Mouse (Mus musculus): Measurements from ENCODE around the gene Eif3c. TPM values are rescaled to one million over a fixed set of nuclear protein-coding genes. Genes with fewer than 3 reads are reported as not detected.

Eif3c gene
- polyA plus RNA-seq, 1 experiment from 2014 or later: 194 TPM

- H3K9ac ChIP-seq (ENCODE audit: low read depth, low read length): no peak overlapping the region
- no peak overlapping the region for H3K4me2 ChIP-seq (ENCODE audit: low read depth, low read length)
- no peak overlapping the region for H3K4me3 ChIP-seq (ENCODE audit: low read length)
- peaks cover 9% of the 10 kb centered on the region for H3K4me1 ChIP-seq (ENCODE audit: control insufficient read depth, insufficient read depth, low read length)
- H3K36me3 ChIP-seq (ENCODE audit: control insufficient read depth, insufficient read depth, low read length): peaks cover 11% of the 10 kb centered on the region
- H3K27ac ChIP-seq (ENCODE audit: low read length): no peak overlapping the region
- 88% methylated on average over 2 of the region's 2 CpGs for WGBS
- no peak for ATAC-seq
- H3K27me3 ChIP-seq (replicated peaks; ENCODE audit: control insufficient read depth, insufficient read depth, low read length): no peaks in the 10 kb centered on the region
- H3K9me3 ChIP-seq (ENCODE audit: control insufficient read depth, low read length): no peaks in the 10 kb centered on the region
These were observed 61.3 kb downstream of the Eif3c start for GRCm38 (mm10) chr7:126504913-126505312.

- H3K4me2 ChIP-seq (ENCODE audit: low read depth, low read length): peak within 1 kb of the TSS; percentile 55
- H3K9me3 ChIP-seq (ENCODE audit: control insufficient read depth, low read length): no peaks in the 10 kb centered on the region
- peaks cover 9% of the 10 kb centered on the region for H3K4me1 ChIP-seq (ENCODE audit: control insufficient read depth, insufficient read depth, low read length)
- H3K27ac ChIP-seq (ENCODE audit: low read length): peak within 1 kb of the TSS; percentile 100
- H3K36me3 ChIP-seq (ENCODE audit: control insufficient read depth, insufficient read depth, low read length): peaks cover 14% of the 10 kb centered on the region
- peak; percentile 92 for ATAC-seq
- peak within 1 kb of the TSS; percentile 100 for H3K9ac ChIP-seq (ENCODE audit: low read depth, low read length)
- H3K27me3 ChIP-seq (replicated peaks; ENCODE audit: control insufficient read depth, insufficient read depth, low read length): no peaks in the 10 kb centered on the region
- under 1% methylated on average over 70 of the region's 72 CpGs for WGBS
- peak within 1 kb of the TSS; percentile 99 for H3K4me3 ChIP-seq (ENCODE audit: low read length)
These were observed 62.8 kb downstream of the Eif3c start, which contains the start of gene Atxn2l for GRCm38 (mm10) chr7:126503273-126503878. Gene Atxn2l (minus strand): TSS chr7:126503437.

GRCm38 (mm10) chr7:126502751-126503150 lies 63.5 kb downstream of the Eif3c start:
- under 1% methylated on average over 40 of the region's 40 CpGs for WGBS
- Histone ChIP-seq H3K36me3 (ENCODE audit: control insufficient read depth, insufficient read depth, low read length) (peaks cover 21% of the 10 kb centered on the region), H3K27me3 (replicated peaks; ENCODE audit: control insufficient read depth, insufficient read depth, low read length) (no peaks in the 10 kb centered on the region), H3K4me1 (ENCODE audit: control insufficient read depth, insufficient read depth, low read length) (peaks cover 9% of the 10 kb centered on the region), H3K9ac (ENCODE audit: low read depth, low read length) (peak overlapping the region; percentile 100), H3K4me2 (ENCODE audit: low read depth, low read length) (peak overlapping the region; percentile 35; the same call in 1 of the 2 replicates), H3K9me3 (ENCODE audit: control insufficient read depth, low read length) (no peaks in the 10 kb centered on the region), H3K27ac (ENCODE audit: low read length) (peak overlapping the region; percentile 100), H3K4me3 (ENCODE audit: low read length) (peak overlapping the region; percentile 99)
- ATAC-seq: no peak

- H3K4me2 ChIP-seq (ENCODE audit: low read depth, low read length): peak overlapping the region; percentile 68
- H3K4me3 ChIP-seq (ENCODE audit: low read length): peak overlapping the region; percentile 99
- peaks cover 9% of the 10 kb centered on the region for H3K4me1 ChIP-seq (ENCODE audit: control insufficient read depth, insufficient read depth, low read length)
- peak overlapping the region; percentile 100 for H3K27ac ChIP-seq (ENCODE audit: low read length)
- H3K9me3 ChIP-seq (ENCODE audit: control insufficient read depth, low read length): no peaks in the 10 kb centered on the region
- 0% methylated on average over 46 of the region's 57 CpGs for WGBS
- peaks cover 21% of the 10 kb centered on the region for H3K36me3 ChIP-seq (ENCODE audit: control insufficient read depth, insufficient read depth, low read length)
- peak; percentile 90 for ATAC-seq
- H3K9ac ChIP-seq (ENCODE audit: low read depth, low read length): peak overlapping the region; percentile 100
- H3K27me3 ChIP-seq (replicated peaks; ENCODE audit: control insufficient read depth, insufficient read depth, low read length): no peaks in the 10 kb centered on the region
These were observed 64.0 kb downstream of the Eif3c start for GRCm38 (mm10) chr7:126502023-126502741.

- peaks cover 9% of the 10 kb centered on the region for H3K4me1 ChIP-seq (ENCODE audit: control insufficient read depth, insufficient read depth, low read length)
- peak overlapping the region; percentile 68 for H3K4me2 ChIP-seq (ENCODE audit: low read depth, low read length)
- H3K27me3 ChIP-seq (replicated peaks; ENCODE audit: control insufficient read depth, insufficient read depth, low read length): no peaks in the 10 kb centered on the region
- H3K9me3 ChIP-seq (ENCODE audit: control insufficient read depth, low read length): no peaks in the 10 kb centered on the region
- H3K4me3 ChIP-seq (ENCODE audit: low read length): peak overlapping the region; percentile 99
- no peak for ATAC-seq
- peaks cover 24% of the 10 kb centered on the region for H3K36me3 ChIP-seq (ENCODE audit: control insufficient read depth, insufficient read depth, low read length)
- peak overlapping the region; percentile 100 for H3K27ac ChIP-seq (ENCODE audit: low read length)
- 5% methylated on average over 9 of the region's 9 CpGs for WGBS
- peak overlapping the region; percentile 100 for H3K9ac ChIP-seq (ENCODE audit: low read depth, low read length)
These were observed 64.6 kb downstream of the Eif3c start for GRCm38 (mm10) chr7:126501684-126502022.

GRCm38 (mm10) chr7:126499416-126499815 lies 66.8 kb downstream of the Eif3c start:
- Histone ChIP-seq H3K27ac (ENCODE audit: low read length) (no peak overlapping the region), H3K36me3 (ENCODE audit: control insufficient read depth, insufficient read depth, low read length) (peaks cover 41% of the 10 kb centered on the region)

GRCm38 (mm10) chr7:126497966-126498365 lies 68.2 kb downstream of the Eif3c start:
- H3K36me3 ChIP-seq (ENCODE audit: control insufficient read depth, insufficient read depth, low read length): peaks cover 51% of the 10 kb centered on the region
- no peaks in the 10 kb centered on the region for H3K27me3 ChIP-seq (replicated peaks; ENCODE audit: control insufficient read depth, insufficient read depth, low read length)
- WGBS: 93% methylated on average over 12 of the region's 12 CpGs
- H3K27ac ChIP-seq (ENCODE audit: low read length): no peak overlapping the region
- H3K9me3 ChIP-seq (ENCODE audit: control insufficient read depth, low read length): no peaks in the 10 kb centered on the region
- H3K9ac ChIP-seq (ENCODE audit: low read depth, low read length): no peak overlapping the region
- no peak overlapping the region for H3K4me2 ChIP-seq (ENCODE audit: low read depth, low read length)
- H3K4me1 ChIP-seq (ENCODE audit: control insufficient read depth, insufficient read depth, low read length): peaks cover 7% of the 10 kb centered on the region
- no peak for ATAC-seq
- no peak overlapping the region for H3K4me3 ChIP-seq (ENCODE audit: low read length)

More at GRCm38 (mm10) chr7:126499416-126499815, 66.8 kb downstream of the Eif3c start:
- Histone ChIP-seq H3K9me3 (ENCODE audit: control insufficient read depth, low read length) (no peaks in the 10 kb centered on the region), H3K4me3 (ENCODE audit: low read length) (no peak overlapping the region), H3K4me2 (ENCODE audit: low read depth, low read length) (no peak overlapping the region), H3K27me3 (replicated peaks; ENCODE audit: control insufficient read depth, insufficient read depth, low read length) (no peaks in the 10 kb centered on the region), H3K9ac (ENCODE audit: low read depth, low read length) (no peak overlapping the region), H3K4me1 (ENCODE audit: control insufficient read depth, insufficient read depth, low read length) (peaks cover 9% of the 10 kb centered on the region)
- 93% methylated on average over 7 of the region's 7 CpGs for WGBS
- ATAC-seq: no peak

GRCm38 (mm10) chr7:126496475-126496874 lies 69.7 kb downstream of the Eif3c start:
- H3K9me3 ChIP-seq (ENCODE audit: control insufficient read depth, low read length): no peaks in the 10 kb centered on the region
- no peak overlapping the region for H3K4me3 ChIP-seq (ENCODE audit: low read length)
- WGBS: 84% methylated on average over 5 of the region's 5 CpGs
- H3K4me1 ChIP-seq (ENCODE audit: control insufficient read depth, insufficient read depth, low read length): peaks cover 7% of the 10 kb centered on the region
- H3K27ac ChIP-seq (ENCODE audit: low read length): no peak overlapping the region
- H3K36me3 ChIP-seq (ENCODE audit: control insufficient read depth, insufficient read depth, low read length): peaks cover 59% of the 10 kb centered on the region
- no peak overlapping the region for H3K9ac ChIP-seq (ENCODE audit: low read depth, low read length)
- ATAC-seq: no peak
- no peaks in the 10 kb centered on the region for H3K27me3 ChIP-seq (replicated peaks; ENCODE audit: control insufficient read depth, insufficient read depth, low read length)
- no peak overlapping the region for H3K4me2 ChIP-seq (ENCODE audit: low read depth, low read length)

Measured in intestine, embryonic 16.5 days (tissue).